32 mouse cellular contexts compared by ENCODE assay signal in the genomic region with DNA sequence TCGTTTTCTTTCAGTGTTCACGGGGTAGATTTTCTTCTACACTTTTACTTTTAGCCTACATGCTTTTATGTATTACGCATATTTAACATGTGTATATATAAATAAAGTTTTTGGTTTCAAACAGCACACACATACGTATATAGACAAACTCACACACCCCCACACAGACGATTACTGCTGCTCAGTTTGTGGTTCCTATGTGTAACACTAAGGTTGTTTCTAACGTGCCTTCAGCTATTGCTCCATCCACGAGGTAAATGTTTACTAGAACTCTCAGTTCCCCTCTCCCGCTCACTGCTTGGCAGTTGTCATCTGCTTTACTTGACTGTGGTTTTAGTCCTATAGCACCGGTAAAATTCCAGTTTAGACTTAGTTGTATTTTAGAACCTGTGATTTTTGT. TPM values are rescaled to one million over a fixed set of nuclear protein-coding genes. Genes with fewer than 3 reads are reported as not detected.
DNase-seq lines count a peak whose midpoint lies in the region; ATAC-seq and TF ChIP-seq lines count a peak whose summit lies in the region.
"Had no signal": no experiment of that assay in that cellular context is flagged by ENCODE, and none has a peak within 500 bp of the region (broad histone marks: within the 10 kb centered on the region; RNA-seq: fewer than 3 reads in every experiment).

No protein-coding gene starts in this region.

- H3K4me2 ChIP-seq in liver, postnatal 0 days (ENCODE audit: low read depth, low read length) = no peak overlapping the region
- H3K4me2 ChIP-seq in liver, embryonic 11.5 days = no peak overlapping the region
- H3K4me2 ChIP-seq: embryonic facial prominence, embryonic 13.5 days; forebrain, embryonic 12.5 days; forebrain, embryonic 15.5 days; heart, embryonic 12.5 days; heart, embryonic 15.5 days; hindbrain, embryonic 12.5 days; hindbrain, embryonic 15.5 days had no signal

- no peaks in the 10 kb centered on the region for H3K4me1 ChIP-seq in liver, postnatal 0 days (ENCODE audit: insufficient read depth)
- H3K4me1 ChIP-seq in liver, embryonic 11.5 days (replicated peaks; ENCODE audit: control insufficient read depth, insufficient read depth, low read length) = no peaks in the 10 kb centered on the region
- H3K4me1 ChIP-seq: embryonic facial prominence, embryonic 10.5 days; forebrain, embryonic 15.5 days; heart, embryonic 15.5 days; hindbrain, embryonic 12.5 days; hindbrain, embryonic 15.5 days had no signal

- peak; percentile 28 for DNase-seq in heart, adult 11 months
- DNase-seq in heart, postnatal 36 days = no peak
- DNase-seq in liver, postnatal 0 days = peak; percentile 16
- no peak for DNase-seq in liver, embryonic 11.5 days (ENCODE audit: low spot score)
- DNase-seq in heart, postnatal 10 days = no peak
- DNase-seq: adrenal gland, postnatal 14 days; cerebellum, adult 11-12 months; cerebellum, adult 8-10 months; cerebellum, postnatal 10 days; cerebellum, postnatal 36 days; embryo, embryonic 11 days; gastrocnemius, postnatal 10 days; gastrocnemius, postnatal 36 days; heart, adult 18-20 months; heart, postnatal 14 days had no signal

- TF ChIP-seq EP300 in liver, postnatal 0 days (IDR thresholded peaks at IDR 0.05; ENCODE audit: low read depth) = peak; percentile 7; the same call in 1 of the 2 replicates

- 0 out of 2 replicates have a peak, but pooled peaks cover 3% of the 10 kb centered on the region for H3K36me3 ChIP-seq in liver, postnatal 0 days (replicated peaks; ENCODE audit: insufficient read depth, low read length)
- no peaks in the 10 kb centered on the region; the same call in 1 of the 2 replicates for H3K36me3 ChIP-seq in liver, embryonic 11.5 days (ENCODE audit: control insufficient read depth, insufficient read depth, low read length)
- H3K36me3 ChIP-seq: embryonic facial prominence, embryonic 10.5 days; embryonic facial prominence, embryonic 13.5 days; forebrain, embryonic 12.5 days; forebrain, embryonic 15.5 days; G1E; heart, embryonic 15.5 days; hindbrain, embryonic 12.5 days; hindbrain, embryonic 15.5 days had no signal

- no peak for TF ChIP-seq CTCF in liver, postnatal 0 days (IDR thresholded peaks at IDR 0.05; ENCODE audit: low read depth)

- ATAC-seq in liver, postnatal 0 days = peak; percentile 99
- no peak for ATAC-seq in liver, embryonic 11.5 days (replicated peaks; ENCODE audit: low FRiP score)
- ATAC-seq in megakaryocyte, adult 5-6 weeks (ENCODE audit: poor library complexity, severe bottlenecking) = 0 out of 2 replicates have a peak, but pooled peaks have one; percentile 38
- ATAC-seq: forebrain, embryonic 15.5 days; Patski had no signal

- no peaks in the 10 kb centered on the region for H3K27me3 ChIP-seq in liver, postnatal 0 days (ENCODE audit: insufficient read depth, low read length)
- no peaks in the 10 kb centered on the region for H3K27me3 ChIP-seq in liver, embryonic 11.5 days (replicated peaks; ENCODE audit: control insufficient read depth, insufficient read depth, low read length)
- H3K27me3 ChIP-seq: embryonic facial prominence, embryonic 13.5 days; forebrain, embryonic 12.5 days; forebrain, embryonic 15.5 days; heart, embryonic 12.5 days; heart, embryonic 15.5 days; hindbrain, embryonic 12.5 days; hindbrain, embryonic 15.5 days; Patski had no signal

- no peak overlapping the region for H3K9ac ChIP-seq in liver, postnatal 0 days (replicated peaks)
- H3K9ac ChIP-seq in liver, embryonic 11.5 days (ENCODE audit: low read depth, low read length) = no peak overlapping the region
- H3K9ac ChIP-seq: embryonic facial prominence, embryonic 13.5 days; forebrain, embryonic 12.5 days; forebrain, embryonic 15.5 days; heart, embryonic 12.5 days; heart, embryonic 15.5 days; hindbrain, embryonic 12.5 days; hindbrain, embryonic 15.5 days had no signal

- intact Hi-C loops in heart, postnatal 36 days (cut with DNase I) = no loop called here
- intact Hi-C loops in heart, postnatal 10 days (cut with DNase I) = no loop called here

- H3K9me3 ChIP-seq in liver, postnatal 0 days (ENCODE audit: low read length) = no peaks in the 10 kb centered on the region; the same call in 1 of the 2 replicates
- no peaks in the 10 kb centered on the region for H3K9me3 ChIP-seq in liver, embryonic 11.5 days (ENCODE audit: control insufficient read depth, low read length)
- H3K9me3 ChIP-seq: embryonic facial prominence, embryonic 10.5 days; forebrain, embryonic 15.5 days; G1E; heart, embryonic 12.5 days; heart, embryonic 15.5 days; hindbrain, embryonic 12.5 days; hindbrain, embryonic 15.5 days had no signal

- H3K27ac ChIP-seq in liver, postnatal 0 days (ENCODE audit: low read depth) = peak overlapping the region; percentile 11; the same call in 1 of the 2 replicates
- H3K27ac ChIP-seq in liver, embryonic 11.5 days (ENCODE audit: low read depth, low read length) = no peak overlapping the region
- H3K27ac ChIP-seq: embryonic facial prominence, embryonic 10.5 days; embryonic facial prominence, embryonic 13.5 days; forebrain, embryonic 12.5 days; forebrain, embryonic 15.5 days; heart, embryonic 15.5 days; hindbrain, embryonic 12.5 days; hindbrain, embryonic 15.5 days had no signal

- 50% methylated on average over 9 of the region's 9 CpGs for WGBS in liver, postnatal 0 days (ENCODE audit: insufficient replicate concordance)
- 73% methylated on average over 9 of the region's 9 CpGs for WGBS in liver, embryonic 11.5 days

- H3K4me3 ChIP-seq in liver, postnatal 0 days (ENCODE audit: low read depth, low read length) = no peak overlapping the region
- no peak overlapping the region for H3K4me3 ChIP-seq in liver, embryonic 11.5 days (ENCODE audit: low read depth, low read length)
- H3K4me3 ChIP-seq: embryonic facial prominence, embryonic 10.5 days; embryonic facial prominence, embryonic 13.5 days; erythroblast, embryonic 14.5 days; forebrain, embryonic 12.5 days; forebrain, embryonic 15.5 days; heart, embryonic 12.5 days; heart, embryonic 15.5 days; hindbrain, embryonic 12.5 days; hindbrain, embryonic 15.5 days had no signal

RNA-seq across cellular contexts. Expression of gene Thsd1, which starts 22.0 kb away (rescaled TPM):
- 1 to 10 TPM; 5.9 to 6.9 TPM for total RNA-seq in heart, postnatal 36 days (2021)
- polyA plus RNA-seq in liver, postnatal 0 days (2015; fragmentation: Nextera tagmentation; extraction: Ambion mirVana) = 1.7 and 1.9 TPM in 2 replicates
- polyA plus RNA-seq in liver, embryonic 11.5 days (2014; fragmentation: Nextera tagmentation; extraction: Ambion mirVana) = 5.6 TPM in 2 replicates
- total RNA-seq in megakaryocyte, adult 5-6 weeks (2015) = 0.56 and 1.5 TPM in 2 replicates
- 0.51 and 0.73 TPM in 2 replicates for total RNA-seq in megakaryocyte, adult 5-6 weeks (2017)
- total RNA-seq in heart, postnatal 10 days (2021) = 10 to 100 TPM; 13.5 to 14.9 TPM
- polyA plus RNA-seq: erythroblast, embryonic 14.5 days; G1E had no signal

RNA-seq across cellular contexts. Expression of gene Tpte, which starts 34.2 kb away (rescaled TPM):
- not detected for total RNA-seq in heart, postnatal 36 days (2021)
- not detected in 2 replicates for polyA plus RNA-seq in liver, postnatal 0 days (2015; fragmentation: Nextera tagmentation; extraction: Ambion mirVana)
- polyA plus RNA-seq in liver, embryonic 11.5 days (2014; fragmentation: Nextera tagmentation; extraction: Ambion mirVana) = not detected in 2 replicates
- not detected in 2 replicates for total RNA-seq in megakaryocyte, adult 5-6 weeks (2015)
- total RNA-seq in megakaryocyte, adult 5-6 weeks (2017) = not detected in 2 replicates
- total RNA-seq in heart, postnatal 10 days (2021) = not detected
- total RNA-seq: adrenal gland, adult 18-20 months; adrenal gland, postnatal 14 days; gastrocnemius, adult 18-20 months; gastrocnemius, postnatal 36 days; heart, adult 18-20 months; heart, postnatal 14 days; hematopoietic stem cell, adult 5-6 weeks had no signal
- polyA plus RNA-seq: cortical plate, adult 2 months; embryonic facial prominence, embryonic 10.5 days; embryonic facial prominence, embryonic 13.5 days; erythroblast, embryonic 14.5 days; forebrain, embryonic 15.5 days; G1E; heart, embryonic 12.5 days; heart, embryonic 15.5 days; hindbrain, embryonic 12.5 days; hindbrain, embryonic 15.5 days; intestine, embryonic 14.5 days; Patski had no signal

RNA-seq across cellular contexts. Expression of gene Vps36, which starts 56.5 kb away (rescaled TPM):
- total RNA-seq in heart, postnatal 36 days (2021) = 10 to 100 TPM; 23.7 to 31.2 TPM
- 10.4 and 10.6 TPM in 2 replicates for polyA plus RNA-seq in liver, postnatal 0 days (2015; fragmentation: Nextera tagmentation; extraction: Ambion mirVana)
- polyA plus RNA-seq in liver, embryonic 11.5 days (2014; fragmentation: Nextera tagmentation; extraction: Ambion mirVana) = 27.8 and 29.1 TPM in 2 replicates
- 47.5 and 49.8 TPM in 2 replicates for total RNA-seq in megakaryocyte, adult 5-6 weeks (2015)
- total RNA-seq in megakaryocyte, adult 5-6 weeks (2017) = 43.9 and 47.3 TPM in 2 replicates
- 10 to 100 TPM; 28.5 to 31.3 TPM for total RNA-seq in heart, postnatal 10 days (2021)

Comparison
In these comparisons a context has a peak if more than half of its experiments do, and no peak if none do; other contexts are left out.
1. DNase-seq: peak in heart, adult 11 months (single experiment) and liver, postnatal 0 days (single experiment); none in heart, postnatal 36 days (0 of 2), liver, embryonic 11.5 days (single experiment) and heart, postnatal 10 days (0 of 2).